Mouse (Mus musculus) embryonic facial prominence, embryonic 10.5 days (tissue): ENCODE results near the gene Pkd1l3. TPM values are rescaled to one million over a fixed set of nuclear protein-coding genes. Genes with fewer than 3 reads are reported as not detected.

Source experiments
- DNase-seq: peaks from one replicate; pipeline ENCODE4 v3.0.0-alpha.2; 2017; ENCODE audit warnings: low spot score
- H3K27ac ChIP-seq: fragments of 300-500 bp; sonication (generic); replicated peaks from 2 replicates; pipeline ENCODE4 v1.5.1; 2016; ENCODE audit warnings: mild to moderate bottlenecking
- H3K27me3 ChIP-seq: fragments of 300-500 bp; sonication (generic); replicated peaks from 2 replicates; pipeline ENCODE4 v1.6.1; 2016; ENCODE audit warnings: low read depth, mild to moderate bottlenecking; ENCODE audit not compliant: poor library complexity, severe bottlenecking
- H3K36me3 ChIP-seq: fragments of 300-500 bp; sonication (generic); replicated peaks from 2 replicates; pipeline ENCODE4 v1.6.1; 2016; ENCODE audit warnings: mild to moderate bottlenecking, moderate library complexity
- H3K4me1 ChIP-seq: fragments of 300-500 bp; sonication (generic); 2 replicates; pipeline ENCODE4 v1.6.1; 2016
- H3K4me3 ChIP-seq: fragments of 300-500 bp; sonication (generic); 2 replicates; pipeline ENCODE4 v1.5.1; 2016; ENCODE audit warnings: mild to moderate bottlenecking, moderate library complexity
- H3K9me3 ChIP-seq: fragments of 300-500 bp; sonication (generic); 2 replicates; pipeline ENCODE4 v1.6.1; 2016; ENCODE audit warnings: mild to moderate bottlenecking
- WGBS: fragments of 180-500 bp; shearing (Covaris S2); methylation state at CpG from one replicate; pipeline ENCODE4 v1.1.7; 2016; 5-methylcytosine and 5-hydroxymethylcytosine counted together
- polyA plus RNA-seq: library from polyadenylated mRNA; unstranded; fragments of >200 nt; fragmentation: Nextera tagmentation; extraction: Ambion mirVana; gene quantifications from 2 replicates; pipeline ENCODE4 v1.2.1, GENCODE M21; 2016

Gene Pkd1l3
- polyA plus RNA-seq, 1 experiment from 2014 or later = 0.12 TPM

- 100% methylated on average over 1 of the region's 1 CpGs for WGBS
- Histone ChIP-seq H3K27ac (no peak overlapping the region), H3K4me3 (no peak overlapping the region), H3K36me3 (peaks cover 100% of the 10 kb centered on the region), H3K27me3 (no peaks in the 10 kb centered on the region), H3K4me1 (peaks cover 7% of the 10 kb centered on the region), H3K9me3 (no peaks in the 10 kb centered on the region)
- no peak for DNase-seq
Observed at GRCm38 (mm10) chr8:109712521-109712920, 98.2 kb downstream of the Pkd1l3 start.

- 91% methylated on average over 5 of the region's 5 CpGs for WGBS
- Histone ChIP-seq H3K4me3 (no peak overlapping the region), H3K27ac (no peak overlapping the region), H3K36me3 (peaks cover 100% of the 10 kb centered on the region), H3K9me3 (no peaks in the 10 kb centered on the region), H3K4me1 (no peaks in the 10 kb centered on the region), H3K27me3 (no peaks in the 10 kb centered on the region)
- DNase-seq = no peak
Observed at GRCm38 (mm10) chr8:109714961-109715360, 100.6 kb downstream of the Pkd1l3 start.

Other genes with a start within 250 kb of the Pkd1l3 start
- gene Pmfbp1, start 120.5 kb upstream of the Pkd1l3 start, polyA plus RNA-seq = 0.16 and 0.19 TPM in 2 replicates
- 40.2 and 41.7 TPM in 2 replicates for gene Dhx38, start 48.7 kb upstream of the Pkd1l3 start, polyA plus RNA-seq
- 28.3 and 29.2 TPM in 2 replicates for gene Txnl4b, start 48.6 kb upstream of the Pkd1l3 start, polyA plus RNA-seq
- 0.94 and 1.1 TPM in 2 replicates for gene Hp, start 35.3 kb upstream of the Pkd1l3 start, polyA plus RNA-seq
- gene Dhodh, start 5.8 kb upstream of the Pkd1l3 start, polyA plus RNA-seq = 54.5 and 56.7 TPM in 2 replicates
- 141 and 149 TPM in 2 replicates for gene Ist1, start 78.7 kb downstream of the Pkd1l3 start, polyA plus RNA-seq
- gene Zfp821, start 91.0 kb downstream of the Pkd1l3 start, polyA plus RNA-seq = 37.0 and 38.2 TPM in 2 replicates
- gene Atxn1l, start 123.2 kb downstream of the Pkd1l3 start, polyA plus RNA-seq = 8.3 and 9.6 TPM in 2 replicates
- gene Ap1g1, start 164.0 kb downstream of the Pkd1l3 start, polyA plus RNA-seq = 48.4 and 52.9 TPM in 2 replicates